Mouse (Mus musculus) liver, adult 2 months (tissue): Measurements from ENCODE around the gene Polr2h.

Source experiments
- CTCF ChIP-seq: fragments of 200-500 bp; IDR thresholded peaks from 2 replicates; pipeline ENCODE4 v1.5.1; 2011; ENCODE audit warnings: low read depth, low read length, control low read depth
- POLR2A ChIP-seq: fragments of 200-500 bp; IDR thresholded peaks from 2 replicates; pipeline ENCODE4 v1.6.1; 2011; ENCODE audit warnings: low read length, control low read depth; ENCODE audit not compliant: insufficient read depth; ENCODE audit errors: extremely low read depth

DNA sequence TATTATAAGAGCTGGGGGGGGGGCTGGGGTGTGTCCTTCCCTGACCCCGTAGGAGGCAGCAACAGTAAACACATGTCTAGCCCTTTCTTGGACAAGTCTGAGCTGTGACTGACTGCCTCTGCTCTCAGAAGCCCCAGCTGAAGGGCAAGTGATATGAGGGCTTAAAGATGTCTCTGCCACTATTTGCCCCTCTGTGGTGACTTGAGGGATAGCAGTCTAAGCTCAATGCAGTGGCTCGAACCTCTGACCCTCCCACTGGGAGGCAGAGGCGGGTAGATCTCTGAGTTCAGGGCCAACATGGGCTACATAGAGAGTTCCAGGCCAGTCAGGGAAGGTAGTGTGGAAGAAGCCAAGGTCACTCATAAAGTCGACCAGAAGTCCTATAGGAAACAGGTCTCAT, 6.7 kb upstream of the Polr2h start:
- peak; percentile 9; the same call in 1 of the 2 replicates for TF ChIP-seq CTCF
- TF ChIP-seq POLR2A = no peak
